Mouse (Mus musculus): ENCODE results near the gene Aifm2.

Gene Aifm2

GRCm38 (mm10) chr10:61715996-61716864 is 1.2 kb downstream of the Aifm2 start:
- DNase-seq (ENCODE audit: low spot score in 2 of 2) = no peak

- DNase-seq (ENCODE audit: low spot score in 2 of 2) = no peak
These were observed 2.6 kb downstream of the Aifm2 start for GRCm38 (mm10) chr10:61717406-61718296.

- DNase-seq (ENCODE audit: low spot score in 2 of 2) = no peak
These were observed 5.3 kb downstream of the Aifm2 start for GRCm38 (mm10) chr10:61720331-61720730.

- DNase-seq (ENCODE audit: low spot score in 2 of 2) = no peak
These were observed 7.2 kb downstream of the Aifm2 start for GRCm38 (mm10) chr10:61722215-61722614.

GRCm38 (mm10) chr10:61723271-61723670 is 8.2 kb downstream of the Aifm2 start:
- DNase-seq (ENCODE audit: low spot score in 2 of 2) = no peak

GRCm38 (mm10) chr10:61729181-61729580 is 14.1 kb downstream of the Aifm2 start:
- peak; percentile 21 to 26 for DNase-seq (ENCODE audit: low spot score in 2 of 2)

GRCm38 (mm10) chr10:61730171-61730570 is 15.1 kb downstream of the Aifm2 start:
- DNase-seq (ENCODE audit: low spot score in 2 of 2) = no peak

- no peak for DNase-seq (ENCODE audit: low spot score in 2 of 2)
These were observed 19.3 kb downstream of the Aifm2 start for GRCm38 (mm10) chr10:61734377-61734776.

- peak; percentile 21 to 23 for DNase-seq (ENCODE audit: low spot score in 2 of 2)
These were observed 21.6 kb downstream of the Aifm2 start for GRCm38 (mm10) chr10:61736671-61737078.

- DNase-seq (ENCODE audit: low spot score in 2 of 2) = no peak
These were observed 22.5 kb downstream of the Aifm2 start for GRCm38 (mm10) chr10:61737537-61737936.

- no peak for DNase-seq (ENCODE audit: low spot score in 2 of 2)
These were observed 23.1 kb downstream of the Aifm2 start for GRCm38 (mm10) chr10:61738126-61738525.

- no peak for DNase-seq (ENCODE audit: low spot score in 2 of 2)
These were observed 26.2 kb downstream of the Aifm2 start for GRCm38 (mm10) chr10:61741306-61741705.

- DNase-seq (ENCODE audit: low spot score in 2 of 2) = no peak
These were observed 26.8 kb downstream of the Aifm2 start for GRCm38 (mm10) chr10:61741873-61742272.

GRCm38 (mm10) chr10:61742336-61742735 is 27.3 kb downstream of the Aifm2 start:
- DNase-seq (ENCODE audit: low spot score in 2 of 2) = no peak

GRCm38 (mm10) chr10:61745133-61745532 is 30.1 kb downstream of the Aifm2 start:
- DNase-seq (ENCODE audit: low spot score in 2 of 2) = no peak

- no peak for DNase-seq (ENCODE audit: low spot score in 2 of 2)
These were observed 32.2 kb downstream of the Aifm2 start for GRCm38 (mm10) chr10:61747302-61747701.

GRCm38 (mm10) chr10:61750014-61750413 is 35.0 kb downstream of the Aifm2 start:
- no peak for DNase-seq (ENCODE audit: low spot score in 2 of 2)

GRCm38 (mm10) chr10:61751534-61752219 is 36.6 kb downstream of the Aifm2 start:
- DNase-seq (ENCODE audit: low spot score in 2 of 2) = no peak

GRCm38 (mm10) chr10:61753071-61753470 is 38.0 kb downstream of the Aifm2 start:
- DNase-seq (ENCODE audit: low spot score in 2 of 2) = no peak

- DNase-seq (ENCODE audit: low spot score in 2 of 2) = no peak
These were observed 42.0 kb downstream of the Aifm2 start for GRCm38 (mm10) chr10:61757022-61757421.

- no peak for DNase-seq (ENCODE audit: low spot score in 2 of 2)
These were observed 43.8 kb downstream of the Aifm2 start for GRCm38 (mm10) chr10:61758904-61759303.

GRCm38 (mm10) chr10:61759869-61760268 is 44.8 kb downstream of the Aifm2 start:
- peak in 1 of 2 experiments; percentile 13 for DNase-seq (ENCODE audit: low spot score in 2 of 2)
